Mouse (Mus musculus) kidney, postnatal 25 days (tissue): Measurements from ENCODE around the gene Xbp1.
"Not testable (repeated sequence)": the region's sequence is repeated elsewhere in the genome, so short reads cannot be mapped to it uniquely, and the experiment has no call there.

Source experiments
- DNase-seq, 2 experiments: peaks; one replicate each; pipeline ENCODE4 v3.0.0; 2021; ENCODE audit warnings: mixed read lengths in 2 of 2

The Xbp1 gene

GRCm38 (mm10) chr11:5530172-5530571 is 9.7 kb downstream of the Xbp1 start:
- peak; percentile 56 to 66 for DNase-seq

- DNase-seq: peak; percentile 19 to 49
Observed at GRCm38 (mm10) chr11:5530717-5531116, 10.3 kb downstream of the Xbp1 start.

- peak; percentile 79 to 92 for DNase-seq
Observed at GRCm38 (mm10) chr11:5533108-5533507, 12.6 kb downstream of the Xbp1 start.

- DNase-seq: not testable (repeated sequence)
Observed at GRCm38 (mm10) chr11:5537454-5537853, 17.0 kb downstream of the Xbp1 start.

GRCm38 (mm10) chr11:5540331-5540730 is 19.9 kb downstream of the Xbp1 start:
- no peak for DNase-seq

GRCm38 (mm10) chr11:5541230-5541798 is 20.9 kb downstream of the Xbp1 start:
- no peak for DNase-seq

- DNase-seq: peak; percentile 96 to 98
Observed at GRCm38 (mm10) chr11:5541799-5542481, 21.5 kb downstream of the Xbp1 start, which contains the start of gene Ccdc117. Gene Ccdc117, minus strand, starts transcription at chr11:5542187.

GRCm38 (mm10) chr11:5542482-5543185 is 22.2 kb downstream of the Xbp1 start:
- DNase-seq: no peak

GRCm38 (mm10) chr11:5543281-5543680 is 22.8 kb downstream of the Xbp1 start:
- DNase-seq: no peak

GRCm38 (mm10) chr11:5544709-5545108 is 24.2 kb downstream of the Xbp1 start:
- not testable (repeated sequence) for DNase-seq

GRCm38 (mm10) chr11:5545457-5545856 is 25.0 kb downstream of the Xbp1 start:
- no peak for DNase-seq

GRCm38 (mm10) chr11:5546693-5547092 is 26.2 kb downstream of the Xbp1 start:
- no peak for DNase-seq

- DNase-seq: no peak
Observed at GRCm38 (mm10) chr11:5551430-5551829, 31.0 kb downstream of the Xbp1 start.

- no peak for DNase-seq
Observed at GRCm38 (mm10) chr11:5551931-5552330, 31.5 kb downstream of the Xbp1 start.

- DNase-seq: no peak
Observed at GRCm38 (mm10) chr11:5560273-5560672, 39.8 kb downstream of the Xbp1 start.

- no peak for DNase-seq
Observed at GRCm38 (mm10) chr11:5562625-5563268, 42.3 kb downstream of the Xbp1 start.

GRCm38 (mm10) chr11:5563898-5564297 is 43.4 kb downstream of the Xbp1 start:
- no peak for DNase-seq

- no peak for DNase-seq
Observed at GRCm38 (mm10) chr11:5565596-5565995, 45.1 kb downstream of the Xbp1 start.

GRCm38 (mm10) chr11:5566506-5566905 is 46.0 kb downstream of the Xbp1 start:
- no peak for DNase-seq

- no peak for DNase-seq
Observed at GRCm38 (mm10) chr11:5567654-5568053, 47.2 kb downstream of the Xbp1 start.

GRCm38 (mm10) chr11:5568082-5568481 is 47.6 kb downstream of the Xbp1 start:
- no peak for DNase-seq

GRCm38 (mm10) chr11:5569474-5569873 is 49.0 kb downstream of the Xbp1 start, which contains the start of gene Ankrd36:
Gene Ankrd36, plus strand, starts transcription at chr11:5569684.
- no peak for DNase-seq

GRCm38 (mm10) chr11:5571856-5572255 is 51.4 kb downstream of the Xbp1 start:
- no peak for DNase-seq
